Mouse (Mus musculus) adrenal gland, postnatal 0 days (tissue): Measurements from ENCODE around the gene Mmachc. TPM values are rescaled to one million over a fixed set of nuclear protein-coding genes. Genes with fewer than 3 reads are reported as not detected.

Experiments
- polyA plus RNA-seq: library from polyadenylated mRNA; unstranded; fragments of >200 nt; fragmentation: Nextera tagmentation; extraction: Ambion mirVana; gene quantifications from 2 replicates; pipeline ENCODE4 v1.2.1, GENCODE M21; 2015

Mmachc gene
- 10.5 and 20.8 TPM in 2 replicates for polyA plus RNA-seq

GRCm38 (mm10) chr4:116708201-116708764 lies at the start of gene Mmachc, which contains the start of gene Ccdc163:
Gene Mmachc (minus strand): TSS chr4:116708406.
Gene Ccdc163 (plus strand): TSS chr4:116708509.

DNA sequence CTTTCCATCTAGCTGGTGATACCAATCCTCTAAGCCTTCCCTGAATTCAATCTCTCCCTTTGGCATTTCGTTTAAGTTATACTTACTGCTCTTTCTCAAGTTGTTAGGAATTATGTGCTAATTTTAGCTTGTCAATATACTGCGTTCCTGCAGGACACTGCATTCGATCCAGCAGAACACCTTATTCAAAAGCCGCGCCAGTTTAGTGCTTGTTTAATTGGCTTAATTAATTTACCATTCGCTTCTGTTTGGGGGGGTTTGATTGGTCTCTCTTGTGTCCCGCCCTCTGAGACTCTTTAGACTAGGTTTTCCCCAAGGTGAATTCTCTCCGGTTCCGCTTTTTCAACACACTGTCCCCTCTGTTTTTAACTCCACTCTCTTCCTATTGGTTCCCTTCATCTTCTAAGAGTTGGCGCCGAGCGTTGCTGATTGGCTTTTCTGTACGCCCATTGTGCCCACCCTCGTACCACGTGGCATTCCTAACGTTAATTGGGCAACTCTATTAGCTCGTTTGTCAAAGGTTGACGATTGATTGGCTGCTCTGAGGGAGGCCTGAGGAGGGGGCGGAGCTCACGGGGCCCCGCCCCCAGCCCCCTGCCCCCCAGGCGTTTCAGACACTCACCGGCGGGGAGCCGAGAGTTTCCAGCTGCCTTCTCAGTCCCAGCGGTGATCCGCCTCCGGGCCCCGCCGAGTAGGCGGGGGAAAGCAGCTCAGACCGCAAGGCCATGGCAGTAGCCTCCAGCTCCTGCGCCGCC lies 12.3 kb upstream of the Mmachc start, which contains the start of gene Tesk2:
Gene Tesk2 (plus strand): TSS at position 606 of the 755 bp plus-strand sequence.

GRCm38 (mm10) chr4:116685402-116686061 lies 22.7 kb downstream of the Mmachc start, which contains the start of gene Prdx1:
Gene Prdx1 (plus strand): TSS chr4:116685544.

Other genes with a start within 250 kb of the Mmachc start
- gene Mast2, start 244.2 kb downstream of the Mmachc start, polyA plus RNA-seq = 11.6 and 12.7 TPM in 2 replicates
- gene Ipp, start 200.9 kb downstream of the Mmachc start, polyA plus RNA-seq = 8.1 and 17.0 TPM in 2 replicates
- gene Tmem69, start 152.5 kb downstream of the Mmachc start, polyA plus RNA-seq = 18.0 and 27.2 TPM in 2 replicates
- 19.4 and 29.9 TPM in 2 replicates for gene Gpbp1l1, start 150.7 kb downstream of the Mmachc start, polyA plus RNA-seq
- gene Ccdc17, start 111.8 kb downstream of the Mmachc start, polyA plus RNA-seq = 8.2 and 18.7 TPM in 2 replicates
- gene Nasp, start 80.5 kb downstream of the Mmachc start, polyA plus RNA-seq = 47.4 and 51.3 TPM in 2 replicates
- 737 and 1,023 TPM in 2 replicates for gene Akr1a1, start 56.7 kb downstream of the Mmachc start, polyA plus RNA-seq
- 2,483 and 3,429 TPM in 2 replicates for gene Prdx1, start 22.9 kb downstream of the Mmachc start, polyA plus RNA-seq
- 12.2 and 25.4 TPM in 2 replicates for gene Ccdc163, start 103 bp upstream of the Mmachc start, polyA plus RNA-seq
- gene Tesk2, start 12.5 kb upstream of the Mmachc start, polyA plus RNA-seq = 2.2 and 5.0 TPM in 2 replicates
- gene Toe1, start 99.2 kb upstream of the Mmachc start, polyA plus RNA-seq = 28.4 and 29.9 TPM in 2 replicates
- gene Mutyh, start 99.3 kb upstream of the Mmachc start, polyA plus RNA-seq = 9.7 and 10.1 TPM in 2 replicates
- 1.9 and 3.1 TPM in 2 replicates for gene Hpdl, start 113.3 kb upstream of the Mmachc start, polyA plus RNA-seq
- gene Zswim5, start 169.0 kb upstream of the Mmachc start, polyA plus RNA-seq = 0.68 and 0.88 TPM in 2 replicates